Mouse (Mus musculus): ENCODE results near the gene Cactin. TPM values are rescaled to one million over a fixed set of nuclear protein-coding genes. Genes with fewer than 3 reads are reported as not detected.

The Cactin gene
- polyA plus RNA-seq (2017; shearing (Covaris generic)), result 1 to 10 TPM; 5.1 to 5.7 TPM

DNA sequence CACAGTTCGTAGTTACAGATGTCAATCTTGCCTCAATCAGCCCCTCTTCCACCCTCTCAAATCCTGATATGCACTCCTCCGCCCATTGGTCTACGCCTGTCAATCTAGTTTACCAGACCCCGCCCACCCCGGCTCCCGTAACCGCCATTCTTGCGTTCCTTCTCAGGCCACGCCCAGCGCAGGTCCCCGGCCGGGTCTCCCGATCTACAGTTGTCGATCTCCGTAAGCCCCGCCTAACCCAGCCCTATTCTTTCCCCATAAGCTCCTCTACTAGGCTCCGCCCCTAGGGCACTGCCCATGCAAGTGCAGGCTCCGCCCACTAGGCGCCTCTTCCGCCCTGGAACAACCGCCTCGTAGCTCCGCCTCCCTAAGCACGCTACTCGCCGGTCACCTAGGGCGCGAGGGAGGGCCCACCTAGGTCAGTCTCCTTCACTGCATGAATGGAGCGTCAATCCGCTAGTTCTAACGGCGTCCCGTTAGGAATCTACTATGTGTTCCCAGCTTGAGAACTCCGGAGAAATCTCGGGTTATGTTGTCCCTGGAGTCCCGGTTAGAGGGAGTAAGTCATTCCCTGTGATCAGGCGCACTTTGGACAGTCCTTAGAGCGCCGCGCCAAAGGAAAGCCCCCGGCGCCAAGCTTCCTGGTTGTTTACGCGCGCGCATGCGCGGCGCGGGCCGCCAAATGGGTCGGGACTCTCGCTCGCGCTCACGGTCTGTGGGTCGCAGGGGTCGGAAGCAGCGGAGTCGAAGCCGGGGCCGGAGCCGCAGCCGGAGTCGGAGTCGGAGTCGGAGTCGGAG lies at the start of gene Cactin:
TSS of gene Cactin (plus strand) at position 554 of the 798 bp plus-strand sequence.
- peak; percentile 85 for ATAC-seq

GRCm38 (mm10) chr10:81272356-81272755 lies 48.5 kb upstream of the Cactin start:
- no peak for ATAC-seq

DNA sequence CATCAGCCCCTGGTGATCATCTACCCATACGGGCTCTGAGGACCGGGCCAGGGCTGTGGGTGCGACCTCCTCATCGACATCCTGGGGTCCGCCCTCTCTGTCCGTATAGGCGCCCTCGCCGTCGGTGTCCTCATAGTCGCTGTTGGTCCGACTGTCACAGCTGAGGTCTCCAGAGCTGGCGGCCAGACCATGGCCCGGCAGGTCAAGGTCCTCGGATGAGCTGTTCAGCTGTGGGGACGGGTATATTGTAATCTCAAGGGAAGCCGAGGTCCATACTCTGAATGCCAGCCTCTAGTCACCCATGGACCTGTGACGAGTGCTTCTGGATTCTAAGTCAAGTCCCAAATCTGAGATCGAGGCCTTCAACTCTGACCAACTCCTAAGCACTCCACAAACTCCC lies 47.1 kb upstream of the Cactin start:
- no peak for ATAC-seq

GRCm38 (mm10) chr10:81277676-81278075 lies 43.2 kb upstream of the Cactin start:
- no peak for ATAC-seq

DNA sequence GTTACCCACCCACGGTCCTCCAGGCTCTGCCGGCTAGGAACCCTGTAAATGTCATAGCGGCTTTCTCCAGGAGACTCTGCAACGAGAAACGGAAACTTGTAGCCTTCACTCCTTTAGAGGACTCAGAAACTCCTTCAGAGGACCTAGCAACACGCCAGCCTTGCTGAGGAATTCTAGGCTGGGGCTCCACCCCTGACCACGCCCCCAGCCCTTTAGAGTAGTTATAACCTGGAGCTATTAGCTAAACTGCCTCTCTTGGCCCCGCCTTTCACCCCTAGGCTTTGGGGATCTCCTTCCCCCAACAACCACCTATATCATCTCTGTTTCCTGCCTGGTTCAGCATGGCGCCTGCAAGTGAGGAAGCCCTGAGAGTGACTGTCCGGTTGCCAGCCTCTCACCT lies 41.4 kb upstream of the Cactin start:
- no peak for ATAC-seq

- ATAC-seq, result no peak
Observed at GRCm38 (mm10) chr10:81284189-81284588, 36.7 kb upstream of the Cactin start.

GRCm38 (mm10) chr10:81284719-81285118 lies 36.2 kb upstream of the Cactin start:
- no peak for ATAC-seq

GRCm38 (mm10) chr10:81285694-81286450 lies 35.0 kb upstream of the Cactin start:
- peak; percentile 88 for ATAC-seq

DNA sequence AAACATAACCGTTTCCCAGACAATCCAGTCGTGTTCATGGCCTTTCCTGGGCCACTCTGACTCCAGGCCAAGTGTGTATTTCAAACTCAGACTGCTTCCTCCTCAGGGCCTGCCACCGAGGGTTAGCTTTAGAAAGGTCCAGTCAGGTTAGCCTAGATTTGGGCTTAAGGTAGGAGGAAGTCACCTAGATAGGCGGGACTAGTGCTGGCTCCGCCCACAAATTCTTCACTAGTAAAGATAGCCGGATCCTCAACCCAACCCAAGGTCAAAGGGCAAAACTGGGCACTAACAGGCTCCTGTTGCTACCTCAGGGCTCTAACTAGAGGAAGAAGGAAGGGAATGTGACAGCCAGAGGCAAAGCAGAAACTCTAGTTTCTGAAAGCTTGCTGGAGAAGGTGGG lies 34.3 kb upstream of the Cactin start:
- no peak for ATAC-seq

GRCm38 (mm10) chr10:81287513-81288157 lies 33.3 kb upstream of the Cactin start:
- ATAC-seq, result no peak

DNA sequence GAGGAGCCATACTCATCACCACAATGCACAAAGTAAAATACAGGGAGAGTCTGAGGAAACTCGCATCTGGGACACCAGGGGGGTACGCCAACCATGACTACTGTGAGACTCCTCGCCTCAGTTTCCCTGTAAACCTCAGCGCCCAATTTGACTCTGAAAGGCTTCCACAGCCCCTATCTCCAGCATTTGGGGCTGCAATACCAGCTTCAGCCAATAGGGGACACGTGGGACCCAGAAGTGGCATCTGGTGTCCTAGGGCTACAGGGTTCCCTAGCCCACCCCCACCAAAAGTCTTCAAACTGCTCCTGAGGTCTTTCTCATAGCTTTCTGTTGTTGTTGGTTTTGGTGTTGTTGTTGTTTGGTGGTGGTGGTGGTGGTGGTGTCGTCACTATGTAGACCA lies 32.3 kb upstream of the Cactin start:
- no peak for ATAC-seq

- ATAC-seq, result no peak
Observed at GRCm38 (mm10) chr10:81289278-81289677, 31.6 kb upstream of the Cactin start.

GRCm38 (mm10) chr10:81289811-81290210 lies 31.1 kb upstream of the Cactin start:
- no peak for ATAC-seq

DNA sequence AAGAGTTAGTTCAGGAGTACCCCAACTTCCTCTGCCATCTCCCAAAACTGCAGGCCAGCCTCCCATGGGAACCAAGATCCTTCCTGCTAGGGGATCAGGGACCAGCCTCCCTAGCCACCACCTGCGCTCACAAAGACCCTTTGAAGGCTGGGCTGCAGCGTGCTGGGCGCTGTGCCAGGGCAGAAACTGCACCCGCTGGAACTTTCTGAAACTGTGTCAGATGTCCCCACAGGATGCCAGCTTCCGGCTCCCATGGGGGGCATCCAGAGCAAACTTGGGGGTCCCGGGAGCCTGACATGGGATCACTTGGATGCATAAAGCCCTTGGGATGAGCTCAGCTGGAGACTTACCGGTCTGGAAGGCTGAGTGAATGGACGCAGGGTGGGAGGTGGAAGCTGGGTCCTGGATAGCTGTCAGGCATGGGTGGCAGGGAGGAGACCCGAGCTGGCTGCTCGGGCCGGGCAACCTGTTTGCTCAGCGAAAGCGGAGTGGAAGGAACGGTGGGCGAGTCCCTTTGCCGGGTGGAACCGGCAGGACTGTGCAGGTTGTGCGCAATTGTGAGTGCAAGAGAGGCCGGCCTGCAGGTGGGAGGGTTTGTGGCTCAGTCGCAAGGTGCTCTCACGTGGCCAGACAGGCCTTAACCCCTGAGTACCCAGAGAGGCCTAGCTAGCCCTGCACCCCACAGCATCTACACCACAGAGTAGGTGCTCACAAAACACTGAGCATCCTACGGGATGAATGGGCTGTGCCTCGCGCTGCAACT lies 30.0 kb upstream of the Cactin start:
- ATAC-seq, result no peak

- ATAC-seq, result no peak
Observed at GRCm38 (mm10) chr10:81291511-81292104, 29.3 kb upstream of the Cactin start, which contains the start of gene Tjp3. Gene Tjp3 (minus strand): TSS chr10:81291581.

DNA sequence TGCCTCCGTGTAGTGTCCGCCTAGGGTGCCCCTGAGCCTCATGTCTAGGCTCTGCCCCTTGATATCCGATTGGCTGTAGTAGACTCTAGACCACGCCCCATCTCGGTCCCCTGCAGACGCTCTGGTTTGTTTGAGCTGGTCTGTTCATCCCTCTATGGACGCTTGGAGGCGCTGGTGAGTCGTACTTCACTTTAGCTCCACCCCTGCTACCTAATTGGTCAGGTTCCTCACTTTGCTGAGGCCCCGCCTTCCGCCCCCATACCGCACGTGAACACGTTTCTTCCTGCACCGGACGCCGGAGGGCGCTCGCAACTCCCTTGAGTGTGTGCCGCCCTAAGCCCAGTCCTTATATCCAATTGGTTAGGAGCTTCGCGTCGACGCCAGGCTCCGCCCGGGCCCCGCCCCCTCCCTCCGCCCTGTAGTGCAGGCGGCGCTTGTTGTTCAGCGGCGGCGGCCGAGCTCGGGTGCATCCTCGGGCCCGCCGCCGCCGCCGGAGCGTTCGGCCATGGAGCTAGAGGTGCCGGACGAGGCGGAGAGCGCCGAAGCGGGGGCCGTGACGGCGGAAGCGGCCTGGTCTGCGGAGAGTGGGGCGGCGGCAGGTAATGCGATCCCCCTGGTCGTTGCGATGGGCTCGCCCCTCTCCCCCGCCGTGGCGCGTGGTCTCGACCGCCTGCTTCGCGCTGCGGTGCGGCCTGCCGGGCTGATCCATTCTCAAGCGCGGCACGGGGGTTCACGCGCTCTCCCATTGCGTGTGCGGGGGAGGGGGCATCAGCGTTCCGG lies 28.2 kb upstream of the Cactin start, which contains the start of gene Pip5k1c:
TSS of gene Pip5k1c (plus strand) at position 410 of the 780 bp plus-strand sequence.
- ATAC-seq, result peak; percentile 87

DNA sequence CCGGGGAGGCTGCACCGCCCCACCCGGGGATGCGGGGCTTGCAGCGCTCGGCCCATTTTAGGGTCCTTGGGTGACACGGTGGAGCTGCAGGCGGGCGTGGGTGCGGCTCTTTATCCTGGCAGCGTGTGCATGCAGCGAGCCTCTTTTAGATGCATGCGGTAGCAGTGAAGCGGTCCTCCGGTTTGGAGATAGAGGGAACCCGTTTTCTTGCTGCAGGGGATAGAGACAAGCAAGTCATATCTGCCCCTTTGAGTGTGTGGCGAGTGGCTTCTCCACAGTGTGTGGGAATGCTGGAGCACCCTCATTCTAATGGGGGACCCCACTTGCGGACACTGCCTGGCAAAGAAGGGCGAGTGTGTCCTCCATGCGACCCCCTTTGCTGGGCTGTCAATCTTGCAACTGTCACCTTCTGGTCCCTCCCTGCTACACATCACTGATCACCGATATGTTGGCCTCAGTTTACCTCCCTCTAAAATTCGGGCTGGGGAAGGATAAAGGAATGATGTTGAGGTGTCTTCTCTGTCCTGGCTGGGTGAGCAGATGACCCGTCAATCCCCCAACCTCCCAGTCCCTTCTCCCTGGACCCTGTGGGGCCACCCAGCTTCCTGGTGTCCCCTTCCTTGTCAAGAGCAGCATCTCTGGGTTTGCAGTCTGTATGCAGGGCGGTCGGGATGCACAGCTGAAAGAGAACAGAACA lies 27.4 kb upstream of the Cactin start:
- no peak for ATAC-seq

- ATAC-seq, result no peak
Observed at GRCm38 (mm10) chr10:81294442-81294841, 26.5 kb upstream of the Cactin start.

- ATAC-seq, result no peak
Observed at GRCm38 (mm10) chr10:81295185-81295584, 25.7 kb upstream of the Cactin start.

DNA sequence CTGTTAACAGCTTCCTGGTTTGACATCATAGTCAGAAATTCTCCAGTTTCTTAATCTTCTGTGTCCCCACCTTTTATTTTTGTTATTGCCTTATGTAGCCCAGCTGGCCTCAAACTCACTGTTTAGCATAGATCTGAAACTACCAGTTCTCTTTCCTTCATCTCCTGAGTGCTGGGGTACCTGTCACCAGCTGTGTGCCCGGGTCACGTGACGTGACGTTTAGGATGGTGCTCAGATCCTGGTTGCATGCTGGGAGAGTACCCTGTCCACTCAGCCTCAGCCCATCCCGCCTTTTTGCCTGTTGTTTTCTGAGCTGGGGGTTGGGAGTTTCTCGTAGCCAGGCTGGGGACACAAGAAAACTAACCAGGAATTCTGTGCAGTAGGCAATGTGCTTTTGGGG lies 23.7 kb upstream of the Cactin start:
- no peak for ATAC-seq

GRCm38 (mm10) chr10:81297845-81298244 lies 23.1 kb upstream of the Cactin start:
- peak; percentile 73 for ATAC-seq
